Mouse (Mus musculus): ENCODE measurements at regions not wholly inside any gene's neighbourhood (a gene's known extent, or its start where the extent isn't known, plus 50 kb on each side); places are given as distances from the start of the nearest gene placed in this dataset.

- no peak for TF ChIP-seq TAL1 (conservative IDR thresholded peaks at IDR 0.05; ENCODE audit: low read depth, low read length)
- no peak for TF ChIP-seq CTCF (IDR thresholded peaks at IDR 0.05; ENCODE audit: low read depth, low read length)
- no peak for TF ChIP-seq POLR2AphosphoS5 (IDR thresholded peaks at IDR 0.05; ENCODE audit: insufficient replicate concordance, low read depth, low read length)
- no peak for TF ChIP-seq GATA1 (IDR thresholded peaks at IDR 0.05; ENCODE audit: borderline replicate concordance, low read length)
Observed at GRCm38 (mm10) chr10:37797701-37798100, 659.0 kb upstream of the Marcks start.

Measured in G1E (cell line).